Mouse (Mus musculus): ENCODE results near the gene Tmem202. TPM values are rescaled to one million over a fixed set of nuclear protein-coding genes. Genes with fewer than 3 reads are reported as not detected.

The Tmem202 gene
- total RNA-seq, 2 experiments from 2014 or later, result 3.9 to 5.3 TPM

DNA sequence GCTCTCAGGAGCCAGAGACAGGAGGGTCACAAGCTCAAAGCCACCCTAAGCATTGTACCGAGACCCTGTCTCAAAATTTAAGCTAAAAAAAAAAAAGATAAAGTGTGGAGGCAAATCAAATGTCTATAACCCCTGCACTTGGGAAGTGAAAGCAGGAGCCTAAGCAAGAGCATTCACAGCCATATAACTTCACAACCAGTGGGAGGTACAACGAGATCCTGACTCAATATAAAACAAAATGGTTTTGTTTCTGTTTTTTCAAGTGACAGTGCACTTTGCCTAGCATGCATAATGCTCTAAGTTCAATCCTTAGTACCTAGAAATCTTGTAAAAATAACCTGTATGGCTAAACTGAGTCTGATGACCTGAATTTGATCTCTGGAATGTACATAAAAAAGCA lies 63.0 kb downstream of the Tmem202 start:
- intact Hi-C loops (cut with DNase I), result no loop called here
- no peak for DNase-seq (ENCODE audit: low spot score in 2 of 2)

DNA sequence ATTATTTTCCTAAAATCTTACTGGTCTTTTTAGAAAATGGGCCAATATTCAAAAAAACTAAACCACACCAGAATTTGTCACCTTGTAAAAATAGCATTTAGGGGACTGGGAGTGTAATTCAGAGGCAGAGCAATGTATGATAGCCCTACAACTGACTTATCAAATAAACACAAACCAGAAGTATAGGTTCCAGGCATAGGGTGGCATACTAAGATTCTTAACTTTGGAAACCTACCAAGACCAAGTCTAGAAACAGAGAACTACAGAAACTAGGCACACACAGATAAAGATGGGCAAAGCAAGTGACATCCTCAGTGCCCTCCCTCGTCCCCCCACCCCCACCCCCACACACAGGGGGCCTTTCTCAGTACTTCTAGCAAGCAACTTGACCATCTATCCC lies 64.8 kb downstream of the Tmem202 start:
- intact Hi-C loops (cut with DNase I), result no loop called here
- DNase-seq (ENCODE audit: low spot score in 2 of 2), result no peak

DNA sequence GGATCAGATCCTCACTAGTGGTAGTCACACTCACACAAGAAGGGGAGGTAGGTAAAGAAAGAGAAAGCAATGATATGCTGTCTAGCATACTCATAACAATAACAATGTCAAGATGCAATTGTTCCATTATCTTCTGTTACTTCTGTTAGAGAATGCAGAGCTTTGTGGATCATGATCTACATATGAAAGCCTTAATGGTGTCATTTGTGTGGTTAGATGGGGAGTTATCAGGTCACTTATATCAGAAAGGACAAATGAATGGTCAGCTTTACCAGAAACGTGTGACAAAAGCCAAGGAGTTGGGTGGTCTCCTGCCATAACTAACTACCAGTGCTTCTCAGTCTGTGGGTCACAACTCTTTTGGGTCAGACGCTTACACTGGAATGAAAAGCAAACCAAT lies 66.5 kb downstream of the Tmem202 start:
- intact Hi-C loops (cut with DNase I), result no loop called here
- DNase-seq (ENCODE audit: low spot score in 2 of 2), result no peak

DNA sequence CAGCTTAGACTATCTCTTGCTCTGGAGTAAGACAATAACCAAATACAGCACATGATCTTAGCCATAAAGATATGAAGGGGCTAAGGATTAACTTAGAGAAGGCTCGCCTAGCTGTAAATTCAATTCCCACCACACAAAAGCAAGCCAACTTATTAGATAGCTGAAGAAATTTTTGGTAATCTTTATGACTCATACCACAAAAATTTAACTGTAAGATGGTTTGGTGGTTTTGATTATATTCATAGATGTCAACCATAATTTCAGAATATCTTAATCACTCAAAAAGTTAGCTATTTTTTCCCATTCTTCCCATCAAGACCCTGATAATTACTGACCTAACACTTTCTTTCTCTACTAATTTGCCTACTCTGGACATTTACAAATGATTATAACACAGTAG lies 70.2 kb downstream of the Tmem202 start:
- no peak for DNase-seq (ENCODE audit: low spot score in 2 of 2)
- intact Hi-C loops (cut with DNase I), result no loop called here

Other genes with a start within 250 kb of the Tmem202 start
- gene Adpgk, start 248.3 kb downstream of the Tmem202 start, total RNA-seq (2021), result 10 to 100 TPM; 14.8 to 16.2 TPM
- gene Bbs4, start 186.3 kb downstream of the Tmem202 start, total RNA-seq (2021), result 10 to 100 TPM; 42.7 to 44.6 TPM
- gene Arih1, start 53.2 kb downstream of the Tmem202 start, total RNA-seq (2021), result 100 to 1,000 TPM; 101 to 125 TPM
- 10 to 100 TPM; 47.0 to 50.8 TPM for gene Hexa, start 307 bp downstream of the Tmem202 start, total RNA-seq (2021)
- 10 to 100 TPM; 21.4 to 28.7 TPM for gene Celf6, start 38.1 kb upstream of the Tmem202 start, total RNA-seq (2021)
- 100 to 1,000 TPM; 152 to 159 TPM for gene Parp6, start 77.4 kb upstream of the Tmem202 start, total RNA-seq (2021)
- 1,000 to 10,000 TPM; 1,213 to 1,355 TPM for gene Pkm, start 116.5 kb upstream of the Tmem202 start, total RNA-seq (2021)
- 10 to 100 TPM; 10.4 to 10.8 TPM for gene Gramd2, start 140.3 kb upstream of the Tmem202 start, total RNA-seq (2021)
- 1 to 10 TPM; 7.6 to 9.0 TPM for gene Senp8, start 210.9 kb upstream of the Tmem202 start, total RNA-seq (2021)
- 10 to 100 TPM; 65.6 to 95.9 TPM for gene Myo9a, start 211.0 kb upstream of the Tmem202 start, total RNA-seq (2021)

Measured in left cerebral cortex, postnatal 36 days (tissue).